Mouse (Mus musculus): Measurements from ENCODE around the gene Gm6880.
"Not testable (repeated sequence)": the region's sequence is repeated elsewhere in the genome, so short reads cannot be mapped to it uniquely, and the experiment has no call there.

Gene Gm6880

DNA sequence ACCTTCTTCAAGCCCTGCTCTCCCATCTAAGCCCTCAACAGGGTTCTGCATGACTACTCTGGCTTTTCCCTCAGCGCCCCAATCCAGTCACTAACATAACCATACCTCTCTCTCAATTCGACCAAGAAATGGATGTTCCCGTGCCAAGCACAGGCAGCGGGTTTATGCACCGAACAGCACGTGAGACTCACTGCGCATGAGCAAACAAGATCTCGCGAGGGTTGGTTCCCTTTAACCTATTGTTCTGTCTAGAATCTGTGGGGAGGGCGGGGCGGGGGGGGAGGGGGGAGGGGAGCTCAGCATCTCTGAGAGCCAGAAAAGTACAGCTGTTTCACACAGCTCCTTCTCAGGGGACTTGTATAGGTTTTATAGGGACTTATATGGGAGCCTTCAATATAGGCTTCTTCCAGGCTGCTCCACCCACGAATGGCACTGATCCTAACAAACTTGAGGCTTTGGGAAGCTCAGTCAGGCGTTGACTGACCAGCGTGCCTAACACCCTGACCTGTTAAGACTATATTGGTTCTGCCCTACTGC lies at the start of gene Gm6880:
Gene Gm6880, minus strand, starts transcription at position 51 of the 537 bp plus-strand sequence.
- POLR2A ChIA-PET, CTCF ChIA-PET: not testable (repeated sequence)

- POLR2A ChIA-PET, CTCF ChIA-PET: not testable (repeated sequence)
Observed at GRCm38 (mm10) chrX:74517461-74517860, 36.3 kb upstream of the Gm6880 start.

- POLR2A ChIA-PET = no interaction called here
Observed at GRCm38 (mm10) chrX:74497131-74497530, 15.9 kb upstream of the Gm6880 start.

DNA sequence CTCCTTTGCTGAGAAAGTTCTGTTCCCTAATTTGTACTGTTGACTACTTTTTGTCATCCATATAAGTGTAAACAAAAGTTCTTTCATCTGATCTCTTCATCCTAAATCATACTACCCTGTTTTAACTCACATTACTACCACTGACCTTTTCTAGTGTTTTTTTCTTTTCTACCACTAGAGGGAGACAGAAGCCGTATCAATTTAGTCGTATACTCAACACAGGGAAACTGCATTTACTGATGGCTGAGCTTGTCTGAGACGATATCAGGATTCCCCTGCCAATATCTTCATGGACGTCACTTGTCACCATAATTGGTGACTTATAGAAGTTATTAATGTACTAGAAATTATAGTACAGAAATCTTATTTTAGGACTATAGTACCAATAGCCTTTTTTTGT lies 28.4 kb downstream of the Gm6880 start:
- CTCF ChIA-PET = interaction anchor here in 2 of 4 experiments (0.8 to 1.0 kb wide), 2 partner anchors 13 to 20 kb away, joined by 3 to 4 read pairs; no protein-coding TSS in a partner anchor
- POLR2A ChIA-PET = interaction anchor here in 3 of 4 experiments (0.6 to 1.7 kb wide), 3 partner anchors 15 to 1281 kb away, joined by 4 to 6 read pairs (median 4); partner anchors contain the start of gene G6pdx (in 1 of the 3)

More at GRCm38 (mm10) chrX:74497131-74497530, 15.9 kb upstream of the Gm6880 start:
- CTCF ChIA-PET = interaction anchor here in 1 of 4 experiments (0.7 kb wide), 1 partner anchor 545 kb away, joined by 5 read pairs; no protein-coding TSS in a partner anchor

DNA sequence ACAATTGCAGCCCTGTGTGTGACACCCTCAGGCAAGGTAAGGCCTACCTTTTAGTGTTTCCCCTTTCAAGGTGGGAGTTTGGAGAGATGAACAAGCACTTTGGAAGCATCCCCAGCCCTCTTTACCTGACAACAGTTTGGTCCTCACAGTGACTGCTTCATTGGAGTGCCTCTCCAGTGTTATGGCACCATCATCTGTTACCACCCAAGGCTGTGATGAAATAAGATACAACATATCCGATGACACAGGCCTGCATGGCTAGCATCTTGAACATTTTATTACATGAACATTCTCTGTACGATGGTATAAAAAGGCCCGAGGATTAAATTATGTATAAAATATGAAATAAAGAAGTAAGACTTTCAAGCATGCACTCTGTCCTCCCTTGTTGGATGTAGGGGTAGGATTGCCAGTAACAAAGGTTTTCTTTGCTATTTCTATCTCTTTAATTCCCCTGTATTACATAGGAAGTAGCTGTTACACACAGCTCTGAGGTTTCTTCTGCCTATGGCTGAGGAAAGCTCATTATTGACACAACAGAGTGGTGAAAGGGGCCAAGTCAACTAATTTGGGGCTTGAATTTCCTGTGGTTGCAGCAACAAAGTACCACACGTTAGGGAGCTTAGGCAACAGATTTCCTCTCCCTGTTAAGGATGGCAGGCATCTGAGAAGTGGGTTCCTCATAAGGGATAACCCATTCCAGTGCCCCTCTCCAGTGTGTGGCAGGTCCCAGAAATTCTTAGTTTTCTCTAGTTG lies 29.9 kb downstream of the Gm6880 start:
- ChIA-PET POLR2A (no interaction called here), CTCF (no interaction called here)
